Mouse (Mus musculus) liver, embryonic 14.5 days (tissue): ENCODE data around the gene Gp9.

ENCODE experiments used
- CTCF ChIP-seq: IDR thresholded peaks from 2 replicates; pipeline ENCODE4 v1.5.1; 2016; ENCODE audit warnings: antibody characterized with exemption, low read depth, control low read depth
- EP300 ChIP-seq: IDR thresholded peaks from 2 replicates; pipeline ENCODE4 v1.6.1; 2016; ENCODE audit warnings: antibody characterized with exemption, low read depth

- TF ChIP-seq CTCF (no peak), EP300 (no peak)
Observed at GRCm38 (mm10) chr6:87732151-87733011, 45.5 kb upstream of the Gp9 start.
